Mouse (Mus musculus): ENCODE data around the gene Focad. TPM values are rescaled to one million over a fixed set of nuclear protein-coding genes. Genes with fewer than 3 reads are reported as not detected.

Gene Focad
- polyA plus RNA-seq, 1 experiment from 2014 or later, result 17.7 TPM

GRCm38 (mm10) chr4:88438990-88439329 lies 344.5 kb downstream of the Focad start:
- Histone ChIP-seq H3K4me3 (ENCODE audit: low read depth, low read length) (peak overlapping the region; percentile 23), H3K9ac (ENCODE audit: low read length) (no peak overlapping the region; the same call in 1 of the 2 replicates), H3K9me3 (ENCODE audit: control insufficient read depth, low read length) (no peaks in the 10 kb centered on the region), H3K27ac (ENCODE audit: low read depth, low read length) (no peak overlapping the region), H3K4me1 (replicated peaks; ENCODE audit: control insufficient read depth, insufficient read depth, low read length) (peaks cover 4% of the 10 kb centered on the region; the same call in 1 of the 2 replicates), H3K27me3 (ENCODE audit: control insufficient read depth, insufficient read depth, low read length) (no peaks in the 10 kb centered on the region), H3K36me3 (ENCODE audit: control insufficient read depth, insufficient read depth, low read length) (no peaks in the 10 kb centered on the region), H3K4me2 (ENCODE audit: low read depth, low read length, severe bottlenecking) (peak overlapping the region; percentile 49; the same call in 1 of the 2 replicates)
- DNase-seq (ENCODE audit: low spot score) (no peak), ATAC-seq (replicated peaks; ENCODE audit: low FRiP score) (peak; percentile 12; the same call in 1 of the 2 replicates)
- 36% methylated on average over 4 of the region's 4 CpGs for WGBS

GRCm38 (mm10) chr4:88439669-88440123 lies 345.3 kb downstream of the Focad start:
- Histone ChIP-seq H3K9ac (ENCODE audit: low read length) (no peak overlapping the region), H3K4me3 (ENCODE audit: low read depth, low read length) (no peak overlapping the region), H3K4me1 (replicated peaks; ENCODE audit: control insufficient read depth, insufficient read depth, low read length) (peaks cover 4% of the 10 kb centered on the region; the same call in 1 of the 2 replicates), H3K4me2 (ENCODE audit: low read depth, low read length, severe bottlenecking) (no peak overlapping the region), H3K27me3 (ENCODE audit: control insufficient read depth, insufficient read depth, low read length) (no peaks in the 10 kb centered on the region), H3K9me3 (ENCODE audit: control insufficient read depth, low read length) (no peaks in the 10 kb centered on the region), H3K27ac (ENCODE audit: low read depth, low read length) (no peak overlapping the region), H3K36me3 (ENCODE audit: control insufficient read depth, insufficient read depth, low read length) (no peaks in the 10 kb centered on the region)
- no peak for DNase-seq (ENCODE audit: low spot score)
- ATAC-seq (replicated peaks; ENCODE audit: low FRiP score), result no peak
- WGBS, result 79% methylated on average over 6 of the region's 6 CpGs

- Histone ChIP-seq H3K4me2 (ENCODE audit: low read depth, low read length, severe bottlenecking) (no peak overlapping the region), H3K9me3 (ENCODE audit: control insufficient read depth, low read length) (no peaks in the 10 kb centered on the region), H3K27ac (ENCODE audit: low read depth, low read length) (no peak overlapping the region), H3K4me1 (replicated peaks; ENCODE audit: control insufficient read depth, insufficient read depth, low read length) (peaks cover 4% of the 10 kb centered on the region; the same call in 1 of the 2 replicates), H3K27me3 (ENCODE audit: control insufficient read depth, insufficient read depth, low read length) (no peaks in the 10 kb centered on the region), H3K4me3 (ENCODE audit: low read depth, low read length) (no peak overlapping the region), H3K36me3 (ENCODE audit: control insufficient read depth, insufficient read depth, low read length) (no peaks in the 10 kb centered on the region), H3K9ac (ENCODE audit: low read length) (no peak overlapping the region)
- DNase-seq (ENCODE audit: low spot score) (no peak), ATAC-seq (replicated peaks; ENCODE audit: low FRiP score) (no peak)
- 93% methylated on average over 7 of the region's 7 CpGs for WGBS
These were observed 346.4 kb downstream of the Focad start for GRCm38 (mm10) chr4:88440814-88441213.

GRCm38 (mm10) chr4:88448976-88449375 lies 354.5 kb downstream of the Focad start:
- no peak overlapping the region for H3K27ac ChIP-seq (ENCODE audit: low read depth, low read length)
- DNase-seq (ENCODE audit: low spot score), result no peak
- no peak overlapping the region for H3K4me2 ChIP-seq (ENCODE audit: low read depth, low read length, severe bottlenecking)
- no peak for ATAC-seq (replicated peaks; ENCODE audit: low FRiP score)
- H3K9ac ChIP-seq (ENCODE audit: low read length), result no peak overlapping the region
- WGBS, result 81% methylated on average over 2 of the region's 2 CpGs
- H3K27me3 ChIP-seq (ENCODE audit: control insufficient read depth, insufficient read depth, low read length), result no peaks in the 10 kb centered on the region
- no peaks in the 10 kb centered on the region for H3K9me3 ChIP-seq (ENCODE audit: control insufficient read depth, low read length)
- no peaks in the 10 kb centered on the region for H3K36me3 ChIP-seq (ENCODE audit: control insufficient read depth, insufficient read depth, low read length)
- H3K4me3 ChIP-seq (ENCODE audit: low read depth, low read length), result no peak overlapping the region
- no peaks in the 10 kb centered on the region for H3K4me1 ChIP-seq (replicated peaks; ENCODE audit: control insufficient read depth, insufficient read depth, low read length)

- no peak overlapping the region for H3K9ac ChIP-seq (ENCODE audit: low read length)
- 89% methylated on average over 1 of the region's 1 CpGs for WGBS
- H3K27ac ChIP-seq (ENCODE audit: low read depth, low read length), result no peak overlapping the region
- no peaks in the 10 kb centered on the region for H3K4me1 ChIP-seq (replicated peaks; ENCODE audit: control insufficient read depth, insufficient read depth, low read length)
- no peaks in the 10 kb centered on the region for H3K36me3 ChIP-seq (ENCODE audit: control insufficient read depth, insufficient read depth, low read length)
- ATAC-seq (replicated peaks; ENCODE audit: low FRiP score) (no peak), DNase-seq (ENCODE audit: low spot score) (no peak)
- no peaks in the 10 kb centered on the region for H3K27me3 ChIP-seq (ENCODE audit: control insufficient read depth, insufficient read depth, low read length)
- H3K4me3 ChIP-seq (ENCODE audit: low read depth, low read length), result no peak overlapping the region
- H3K9me3 ChIP-seq (ENCODE audit: control insufficient read depth, low read length), result no peaks in the 10 kb centered on the region
- no peak overlapping the region for H3K4me2 ChIP-seq (ENCODE audit: low read depth, low read length, severe bottlenecking)
These were observed 355.8 kb downstream of the Focad start for GRCm38 (mm10) chr4:88450087-88450765.

- Histone ChIP-seq H3K9me3 (ENCODE audit: control insufficient read depth, low read length) (no peaks in the 10 kb centered on the region), H3K27me3 (ENCODE audit: control insufficient read depth, insufficient read depth, low read length) (no peaks in the 10 kb centered on the region), H3K4me2 (ENCODE audit: low read depth, low read length, severe bottlenecking) (no peak overlapping the region), H3K4me3 (ENCODE audit: low read depth, low read length) (no peak overlapping the region), H3K27ac (ENCODE audit: low read depth, low read length) (no peak overlapping the region), H3K36me3 (ENCODE audit: control insufficient read depth, insufficient read depth, low read length) (no peaks in the 10 kb centered on the region), H3K9ac (ENCODE audit: low read length) (no peak overlapping the region), H3K4me1 (replicated peaks; ENCODE audit: control insufficient read depth, insufficient read depth, low read length) (no peaks in the 10 kb centered on the region)
- DNase-seq (ENCODE audit: low spot score) (no peak), ATAC-seq (replicated peaks; ENCODE audit: low FRiP score) (no peak)
- WGBS, result 88% methylated on average over 1 of the region's 1 CpGs
These were observed 363.7 kb downstream of the Focad start for GRCm38 (mm10) chr4:88458093-88458492.

GRCm38 (mm10) chr4:88458673-88459072 lies 364.2 kb downstream of the Focad start:
- WGBS, result 71% methylated on average over 2 of the region's 2 CpGs
- no peaks in the 10 kb centered on the region for H3K36me3 ChIP-seq (ENCODE audit: control insufficient read depth, insufficient read depth, low read length)
- no peaks in the 10 kb centered on the region for H3K4me1 ChIP-seq (replicated peaks; ENCODE audit: control insufficient read depth, insufficient read depth, low read length)
- H3K27me3 ChIP-seq (ENCODE audit: control insufficient read depth, insufficient read depth, low read length), result no peaks in the 10 kb centered on the region
- no peak overlapping the region for H3K27ac ChIP-seq (ENCODE audit: low read depth, low read length)
- no peak overlapping the region for H3K9ac ChIP-seq (ENCODE audit: low read length)
- H3K4me3 ChIP-seq (ENCODE audit: low read depth, low read length), result no peak overlapping the region
- no peaks in the 10 kb centered on the region for H3K9me3 ChIP-seq (ENCODE audit: control insufficient read depth, low read length)
- H3K4me2 ChIP-seq (ENCODE audit: low read depth, low read length, severe bottlenecking), result no peak overlapping the region
- no peak for ATAC-seq (replicated peaks; ENCODE audit: low FRiP score)
- DNase-seq (ENCODE audit: low spot score), result no peak

Measured in forebrain, embryonic 11.5 days (tissue).